Comparison of ENCODE assay signal across 7 mouse cellular contexts in genomic region chr10:127310523-127311475, GRCm38 (mm10). TPM values are rescaled to one million over a fixed set of nuclear protein-coding genes. Genes with fewer than 3 reads are reported as not detected.
DNase-seq lines count a peak whose midpoint lies in the region; ATAC-seq lines count a peak whose summit lies in the region.

No protein-coding gene starts in this region.

- no peaks in the 10 kb centered on the region for H3K27me3 ChIP-seq in hindbrain, embryonic 15.5 days

- peaks cover 20% of the 10 kb centered on the region for H3K4me1 ChIP-seq in hindbrain, embryonic 15.5 days (replicated peaks)

- H3K4me2 ChIP-seq in hindbrain, embryonic 15.5 days, result peak overlapping the region; percentile 81

- H3K4me3 ChIP-seq in hindbrain, embryonic 15.5 days, result peak overlapping the region; percentile 91

- peak overlapping the region; percentile 92 for H3K9ac ChIP-seq in hindbrain, embryonic 15.5 days

- H3K27ac ChIP-seq in hindbrain, embryonic 15.5 days (replicated peaks), result peak overlapping the region; percentile 78

- 39% methylated on average over 23 of the region's 23 CpGs for WGBS in hindbrain, embryonic 15.5 days

- peaks cover 24% of the 10 kb centered on the region for H3K36me3 ChIP-seq in hindbrain, embryonic 15.5 days

- peak; percentile 58 for ATAC-seq in hindbrain, embryonic 15.5 days (ENCODE audit: low FRiP score, low read depth)
- ATAC-seq in megakaryocyte-erythroid progenitor cell, adult 5-6 weeks (replicated peaks; ENCODE audit: low FRiP score, low TSS enrichment, poor library complexity, severe bottlenecking), result peak; percentile 59

- peak; percentile 90 for DNase-seq in 3T3-L1 (ENCODE audit: low read depth, low spot score)
- peak; percentile 81 for DNase-seq in 416B (ENCODE audit: low read depth)
- peak; percentile 66 for DNase-seq in embryo, embryonic 9.5 days (ENCODE audit: extremely low spot score)
- DNase-seq in right cerebral cortex, postnatal 10 days (ENCODE audit: low spot score in 2 of 2), result no peak
- DNase-seq in thymus, adult 18-20 months, result no peak

- H3K9me3 ChIP-seq in hindbrain, embryonic 15.5 days, result no peaks in the 10 kb centered on the region

RNA-seq across cellular contexts. Expression of gene Mars, which starts 0.8 kb away (rescaled TPM):
- 115 and 118 TPM in 2 replicates for polyA plus RNA-seq in hindbrain, embryonic 15.5 days (2015; fragmentation: Nextera tagmentation; extraction: Ambion mirVana)
- 135 and 140 TPM in 2 replicates for total RNA-seq in megakaryocyte-erythroid progenitor cell, adult 5-6 weeks (2014; fragmentation: Nextera tagmentation)
- total RNA-seq in megakaryocyte-erythroid progenitor cell, adult 5-6 weeks (2017), result 213 and 264 TPM in 2 replicates

RNA-seq across cellular contexts. Expression of gene Arhgap9, which starts 11.0 kb away (rescaled TPM):
- polyA plus RNA-seq in hindbrain, embryonic 15.5 days (2015; fragmentation: Nextera tagmentation; extraction: Ambion mirVana), result 0.86 and 1.5 TPM in 2 replicates
- total RNA-seq in megakaryocyte-erythroid progenitor cell, adult 5-6 weeks (2014; fragmentation: Nextera tagmentation), result 20.9 and 31.7 TPM in 2 replicates
- total RNA-seq in megakaryocyte-erythroid progenitor cell, adult 5-6 weeks (2017), result 10.5 and 10.8 TPM in 2 replicates

RNA-seq across cellular contexts. Expression of gene Mbd6, which starts 22.0 kb away (rescaled TPM):
- polyA plus RNA-seq in hindbrain, embryonic 15.5 days (2015; fragmentation: Nextera tagmentation; extraction: Ambion mirVana), result 16.1 and 17.5 TPM in 2 replicates
- 42.8 and 72.8 TPM in 2 replicates for total RNA-seq in megakaryocyte-erythroid progenitor cell, adult 5-6 weeks (2014; fragmentation: Nextera tagmentation)
- total RNA-seq in megakaryocyte-erythroid progenitor cell, adult 5-6 weeks (2017), result 2.7 and 3.8 TPM in 2 replicates

RNA-seq across cellular contexts. Expression of gene Gli1, which starts 31.0 kb away (rescaled TPM):
- 1.6 and 2.0 TPM in 2 replicates for polyA plus RNA-seq in hindbrain, embryonic 15.5 days (2015; fragmentation: Nextera tagmentation; extraction: Ambion mirVana)
- not detected in 2 replicates for total RNA-seq in megakaryocyte-erythroid progenitor cell, adult 5-6 weeks (2014; fragmentation: Nextera tagmentation)
- total RNA-seq in megakaryocyte-erythroid progenitor cell, adult 5-6 weeks (2017), result not detected in 2 replicates

RNA-seq across cellular contexts. Expression of gene Inhbe, which starts 43.4 kb away (rescaled TPM):
- polyA plus RNA-seq in hindbrain, embryonic 15.5 days (2015; fragmentation: Nextera tagmentation; extraction: Ambion mirVana), result 0.09 TPM in 1 of 2 replicates, not detected in the other
- not detected in 2 replicates for total RNA-seq in megakaryocyte-erythroid progenitor cell, adult 5-6 weeks (2014; fragmentation: Nextera tagmentation)
- not detected in 2 replicates for total RNA-seq in megakaryocyte-erythroid progenitor cell, adult 5-6 weeks (2017)

Comparison
In these comparisons a context has a peak if more than half of its experiments do, and no peak if none do; other contexts are left out.
1. DNase-seq: peak in 3T3-L1 (single experiment), 416B (single experiment) and embryo, embryonic 9.5 days (single experiment); none in right cerebral cortex, postnatal 10 days (0 of 2) and thymus, adult 18-20 months (0 of 2).